Mouse (Mus musculus) midbrain, postnatal 0 days (tissue): ENCODE results near the gene Spp2. TPM values are rescaled to one million over a fixed set of nuclear protein-coding genes. Genes with fewer than 3 reads are reported as not detected.

ENCODE experiments used
- ATAC-seq: fragments of 200-750 bp; cut with Nextera tagmentation; 2 replicates; pipeline ENCODE4 v1.8.0; 2017; ENCODE audit warnings: moderate number of reproducible peaks, mild to moderate bottlenecking, moderate TSS enrichment, moderate library complexity; ENCODE audit not compliant: low FRiP score
- DNase-seq: peaks from one replicate; pipeline ENCODE4 v3.0.0-alpha.2; 2015; ENCODE audit warnings: low spot score
- H3K27ac ChIP-seq: fragments of 300-500 bp; sonication (generic); 2 replicates; pipeline ENCODE4 v1.5.1; 2014; ENCODE audit warnings: low read depth, mild to moderate bottlenecking, low read length, mixed read lengths
- H3K27me3 ChIP-seq: fragments of 300-500 bp; sonication (generic); 2 replicates; pipeline ENCODE4 v1.6.1; 2014; ENCODE audit warnings: low read length, control low read depth, mixed read lengths; ENCODE audit not compliant: insufficient read depth
- H3K36me3 ChIP-seq: fragments of 300-500 bp; sonication (generic); 2 replicates; pipeline ENCODE4 v1.6.1; 2014; ENCODE audit warnings: low read length, control low read depth, mixed read lengths; ENCODE audit not compliant: insufficient read depth
- H3K4me1 ChIP-seq: fragments of 300-500 bp; sonication (generic); 2 replicates; pipeline ENCODE4 v1.6.1; 2014; ENCODE audit warnings: mild to moderate bottlenecking, control low read depth, antibody characterized with exemption, low read length, mixed read lengths; ENCODE audit not compliant: insufficient read depth
- H3K4me2 ChIP-seq: fragments of 300-500 bp; sonication (generic); 2 replicates; pipeline ENCODE4 v1.6.1; 2014; ENCODE audit warnings: low read depth, mild to moderate bottlenecking, low read length, mixed read lengths; ENCODE audit not compliant: poor library complexity, severe bottlenecking
- H3K4me3 ChIP-seq: fragments of 300-500 bp; sonication (generic); 2 replicates; pipeline ENCODE4 v1.5.1; 2014; ENCODE audit warnings: low read depth, mild to moderate bottlenecking, low read length, moderate library complexity
- H3K9ac ChIP-seq: fragments of 300-500 bp; sonication (generic); replicated peaks from 2 replicates; pipeline ENCODE4 v1.6.1; 2014; ENCODE audit warnings: mild to moderate bottlenecking, low read length, moderate library complexity, mixed read lengths; ENCODE audit not compliant: poor library complexity, severe bottlenecking
- H3K9me3 ChIP-seq: fragments of 300-500 bp; sonication (generic); 2 replicates; pipeline ENCODE4 v1.6.1; 2016; ENCODE audit warnings: low read length, control low read depth
- CTCF ChIP-seq: IDR thresholded peaks from 2 replicates; pipeline ENCODE4 v1.5.1; 2016; ENCODE audit warnings: antibody characterized with exemption, mild to moderate bottlenecking
- WGBS: fragments of 180-500 bp; shearing (Covaris S2); extraction: QIAGEN DNeasy Blood & Tissue Kit; methylation state at CpG from one replicate; pipeline ENCODE4 v1.1.7; 2014; 5-methylcytosine and 5-hydroxymethylcytosine counted together
- polyA plus RNA-seq: library from polyadenylated mRNA; unstranded; fragments of >200 nt; fragmentation: Nextera tagmentation; extraction: Ambion mirVana; gene quantifications from 2 replicates; pipeline ENCODE4 v1.2.1, GENCODE M21; 2015
- total RNA-seq: library from RNA; depleted of rRNA; stranded (reverse); fragments of >200 nt; gene quantifications from 2 replicates; pipeline ENCODE4 v1.2.3, GENCODE M21; 2014

Spp2 gene
- total and polyA plus RNA-seq, 2 experiments from 2014 or later: 2.4 to 2.8 TPM

GRCm38 (mm10) chr1:88391632-88392031 is 15.1 kb upstream of the Spp2 start:
- Histone ChIP-seq H3K4me2 (no peak overlapping the region), H3K9ac (no peak overlapping the region), H3K4me3 (no peak overlapping the region), H3K4me1 (no peaks in the 10 kb centered on the region), H3K36me3 (no peaks in the 10 kb centered on the region), H3K27ac (no peak overlapping the region), H3K9me3 (no peaks in the 10 kb centered on the region), H3K27me3 (no peaks in the 10 kb centered on the region)
- no peak for DNase-seq
- no peak for ATAC-seq
- 73% methylated on average over 4 of the region's 4 CpGs for WGBS
- TF ChIP-seq CTCF: no peak

GRCm38 (mm10) chr1:88393321-88393720 is 13.4 kb upstream of the Spp2 start:
- no peaks in the 10 kb centered on the region for H3K27me3 ChIP-seq
- no peak overlapping the region for H3K9ac ChIP-seq
- 90% methylated on average over 5 of the region's 5 CpGs for WGBS
- H3K36me3 ChIP-seq: no peaks in the 10 kb centered on the region
- no peak overlapping the region for H3K27ac ChIP-seq
- no peaks in the 10 kb centered on the region for H3K9me3 ChIP-seq
- ATAC-seq (no peak), DNase-seq (no peak)
- H3K4me3 ChIP-seq: no peak overlapping the region
- no peak for TF ChIP-seq CTCF
- peaks cover 3% of the 10 kb centered on the region; the same call in 1 of the 2 replicates for H3K4me1 ChIP-seq
- H3K4me2 ChIP-seq: no peak overlapping the region

DNA sequence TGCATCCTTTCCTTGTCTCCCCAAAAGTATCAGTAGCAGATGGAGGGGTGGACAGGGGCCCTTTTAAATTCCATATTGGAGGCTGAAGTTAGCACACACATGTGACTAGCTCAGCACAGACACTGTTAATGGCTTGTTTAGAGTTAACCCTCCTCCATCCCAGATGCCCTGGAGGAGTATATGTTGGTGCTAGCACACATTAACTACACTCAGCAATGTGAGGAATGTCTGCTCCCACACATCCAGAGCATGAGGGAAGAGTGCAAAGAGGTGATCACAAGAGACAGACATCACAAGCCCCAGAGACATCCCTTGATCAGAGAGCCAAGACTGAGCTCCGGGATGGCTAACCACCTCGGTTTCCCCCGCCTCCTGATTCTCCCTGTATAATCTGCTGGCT is 3.4 kb upstream of the Spp2 start:
- no peak overlapping the region for H3K4me3 ChIP-seq
- no peak for DNase-seq
- H3K4me1 ChIP-seq: no peaks in the 10 kb centered on the region
- no peak overlapping the region for H3K27ac ChIP-seq
- no peaks in the 10 kb centered on the region for H3K27me3 ChIP-seq
- H3K36me3 ChIP-seq: no peaks in the 10 kb centered on the region
- no peak for TF ChIP-seq CTCF
- no peak overlapping the region for H3K9ac ChIP-seq
- no peaks in the 10 kb centered on the region for H3K9me3 ChIP-seq
- WGBS: 48% methylated on average over 3 of the region's 3 CpGs
- H3K4me2 ChIP-seq: no peak overlapping the region
- no peak for ATAC-seq

- no peaks in the 10 kb centered on the region for H3K9me3 ChIP-seq
- no peak overlapping the region for H3K4me3 ChIP-seq
- no peak overlapping the region for H3K9ac ChIP-seq
- H3K4me1 ChIP-seq: no peaks in the 10 kb centered on the region
- 52% methylated on average over 12 of the region's 12 CpGs for WGBS
- H3K27ac ChIP-seq: 0 out of 2 replicates have a peak overlapping the region, but pooled peaks have one; percentile 38
- TF ChIP-seq CTCF: no peak
- DNase-seq: peak; percentile 35
- no peak for ATAC-seq
- no peaks in the 10 kb centered on the region for H3K36me3 ChIP-seq
- H3K27me3 ChIP-seq: no peaks in the 10 kb centered on the region
- no peak overlapping the region for H3K4me2 ChIP-seq
These were observed 519 bp upstream of the Spp2 start for GRCm38 (mm10) chr1:88406078-88406806.

GRCm38 (mm10) chr1:88408340-88408739 is 1.6 kb downstream of the Spp2 start:
- H3K27ac ChIP-seq: no peak overlapping the region
- H3K4me2 ChIP-seq: no peak overlapping the region
- DNase-seq (no peak), ATAC-seq (no peak)
- H3K9ac ChIP-seq: no peak overlapping the region
- H3K9me3 ChIP-seq: no peaks in the 10 kb centered on the region
- H3K4me3 ChIP-seq: no peak overlapping the region
- no peaks in the 10 kb centered on the region for H3K36me3 ChIP-seq
- no peaks in the 10 kb centered on the region for H3K27me3 ChIP-seq
- no peaks in the 10 kb centered on the region for H3K4me1 ChIP-seq
- no peak for TF ChIP-seq CTCF
- 92% methylated on average over 4 of the region's 4 CpGs for WGBS

DNA sequence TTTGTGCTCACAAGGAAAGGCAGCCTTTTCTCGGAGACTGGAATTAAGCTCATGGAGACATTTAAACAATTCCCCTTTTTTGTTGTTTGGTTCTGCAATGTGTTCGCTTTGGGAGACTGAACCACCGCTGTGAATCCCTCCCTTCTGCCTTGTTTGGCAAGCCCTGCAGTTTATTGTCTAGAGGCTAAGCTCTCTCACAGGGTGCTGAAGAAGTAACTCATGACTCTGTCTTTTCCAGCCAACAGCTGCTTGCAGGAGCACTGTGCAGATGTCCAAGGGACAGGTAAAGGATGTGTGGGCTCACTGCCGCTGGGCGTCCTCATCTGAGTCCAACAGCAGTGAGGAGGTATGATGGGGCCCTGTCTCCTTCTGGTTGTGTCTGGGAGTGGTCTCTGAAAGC is 5.3 kb downstream of the Spp2 start:
- 21% methylated on average over 5 of the region's 5 CpGs for WGBS
- DNase-seq (no peak), ATAC-seq (peak; percentile 31; the same call in 1 of the 2 replicates)
- no peaks in the 10 kb centered on the region for H3K27me3 ChIP-seq
- H3K4me1 ChIP-seq: no peaks in the 10 kb centered on the region
- H3K4me3 ChIP-seq: no peak overlapping the region
- no peak overlapping the region for H3K9ac ChIP-seq
- no peak for TF ChIP-seq CTCF
- 0 out of 2 replicates have a peak overlapping the region, but pooled peaks have one; percentile 38 for H3K27ac ChIP-seq
- no peaks in the 10 kb centered on the region for H3K36me3 ChIP-seq
- no peaks in the 10 kb centered on the region for H3K9me3 ChIP-seq
- no peak overlapping the region for H3K4me2 ChIP-seq
